Mouse (Mus musculus): ENCODE measurements around the gene Hnrnpr. TPM values are rescaled to one million over a fixed set of nuclear protein-coding genes. Genes with fewer than 3 reads are reported as not detected.

Gene Hnrnpr
- total RNA-seq, 2 experiments from 2014 or later = 19.7 to 20.1 TPM

DNA sequence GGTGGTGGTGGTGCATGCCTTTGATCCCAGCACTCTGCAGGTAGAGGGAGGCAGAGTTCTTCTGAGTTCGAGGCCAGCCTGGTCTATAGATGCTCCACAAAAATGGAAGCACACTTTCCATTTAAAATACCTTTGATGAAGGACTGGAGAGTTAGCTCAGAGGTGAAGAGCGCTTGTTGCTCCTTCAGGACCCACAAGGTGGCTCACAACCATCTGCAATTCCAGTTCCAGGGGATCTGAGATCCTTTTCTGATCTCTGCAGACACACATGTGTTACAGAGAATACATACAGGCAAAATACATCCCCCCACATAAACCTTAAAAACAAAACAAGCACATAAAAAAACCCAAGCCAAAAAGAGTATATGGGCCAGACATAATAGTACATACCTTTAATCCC lies 2.4 kb upstream of the Hnrnpr start:
- no peak for DNase-seq

DNA sequence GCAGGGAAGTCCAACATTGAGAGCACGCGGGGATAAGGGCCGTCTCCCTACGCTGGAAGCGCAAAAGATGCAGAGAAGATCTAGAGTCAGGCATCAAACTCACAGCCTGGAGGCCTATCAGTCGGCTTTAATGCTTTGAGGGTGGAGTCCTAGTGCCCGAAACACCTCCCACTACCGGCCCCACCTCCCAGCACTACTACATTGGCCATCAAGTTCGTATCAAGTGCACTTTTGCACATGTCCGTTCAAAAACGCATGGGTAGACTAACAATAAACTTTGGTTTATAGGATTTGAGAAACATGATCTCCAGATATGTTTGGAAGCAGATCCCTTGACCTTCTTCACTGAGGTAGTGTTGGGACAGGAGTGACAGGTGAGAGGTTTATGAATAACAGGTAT lies 962 bp upstream of the Hnrnpr start:
- no peak for DNase-seq

DNA sequence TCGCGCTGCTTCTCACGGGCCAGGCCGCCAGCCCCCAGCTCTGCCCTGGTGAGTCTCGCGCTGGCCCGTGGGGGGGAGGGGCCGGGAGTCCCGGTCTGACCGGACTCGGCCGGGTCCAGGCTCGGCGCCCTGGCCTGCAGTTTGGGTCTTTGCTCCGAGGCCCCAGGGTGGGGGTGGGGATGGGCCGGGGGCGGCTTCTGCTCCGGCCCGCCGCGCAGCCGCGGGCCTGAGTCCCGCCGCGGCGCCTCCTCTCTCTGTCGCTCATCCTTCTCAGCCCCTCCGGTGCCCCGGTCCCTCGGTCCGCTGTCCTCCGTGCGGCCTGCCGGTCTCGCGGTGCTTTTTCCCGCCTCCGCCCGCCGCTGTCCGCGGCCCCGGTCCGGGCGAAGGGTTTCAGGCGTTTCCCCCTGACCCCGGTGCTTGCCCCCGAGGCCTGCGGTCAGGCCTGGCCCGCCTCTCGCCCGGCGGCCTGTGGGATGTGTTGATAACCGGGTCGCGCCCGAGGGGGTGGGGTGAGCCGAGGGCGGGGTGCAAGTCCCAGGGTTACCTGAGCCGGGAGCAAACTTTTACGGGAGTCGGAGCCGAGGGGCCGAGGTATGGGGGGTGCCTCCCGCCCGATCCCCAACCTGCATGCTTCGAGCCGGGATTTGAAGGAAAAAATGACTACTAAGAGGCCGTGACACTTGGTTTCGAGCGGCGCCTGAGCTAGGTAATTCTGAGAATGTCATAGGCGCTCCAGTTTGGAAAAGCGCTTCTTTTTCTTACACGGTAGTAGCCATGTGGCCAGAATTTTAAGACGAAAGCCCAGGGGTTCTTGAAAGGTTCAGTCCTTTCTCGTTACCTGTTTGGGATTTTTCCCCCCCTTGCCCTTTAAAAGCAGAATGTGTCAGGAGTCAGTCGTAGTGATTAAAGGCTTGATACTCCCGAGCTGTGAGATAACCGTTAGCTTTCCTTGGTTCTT lies 579 bp downstream of the Hnrnpr start:
- peak; percentile 38 for DNase-seq

DNA sequence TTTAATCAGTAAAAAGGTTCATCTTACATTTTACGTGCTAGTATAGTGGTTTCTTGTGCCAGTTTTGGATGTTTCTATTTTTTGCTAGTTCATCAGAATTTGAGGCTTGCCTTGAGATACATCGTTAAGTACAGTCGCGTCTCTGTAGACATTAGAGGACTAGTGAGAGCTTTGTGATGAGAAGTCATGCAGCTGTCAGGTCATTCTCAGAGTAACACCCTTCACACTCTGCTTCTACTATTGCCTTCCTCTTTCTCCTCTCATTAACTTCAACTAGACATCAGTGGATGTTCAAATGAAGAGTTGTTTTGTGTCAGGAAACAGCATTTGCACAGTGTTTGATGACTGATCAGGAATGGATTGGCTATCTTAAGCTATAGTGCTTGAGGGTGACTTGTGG lies 1.9 kb downstream of the Hnrnpr start:
- DNase-seq = no peak

DNA sequence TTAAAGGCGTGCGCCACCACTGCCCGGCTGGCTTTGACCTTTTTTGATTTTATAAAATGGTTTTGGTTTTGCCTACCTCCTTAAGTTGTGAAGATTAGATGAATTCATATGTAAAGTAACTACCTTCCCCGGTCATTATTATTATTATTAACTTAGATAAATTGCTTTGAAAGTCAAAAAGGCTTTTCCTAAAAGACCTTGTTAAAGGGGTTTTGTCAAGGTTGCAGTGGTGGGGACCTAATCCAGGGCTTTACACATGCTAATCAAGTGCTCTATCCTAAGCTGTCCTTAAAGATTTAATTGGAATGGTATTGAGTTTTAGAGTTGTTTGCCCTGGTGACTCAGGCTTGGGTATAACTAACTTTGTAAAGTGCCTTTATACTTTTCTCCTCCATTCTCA lies 6.9 kb downstream of the Hnrnpr start:
- no peak for DNase-seq

DNA sequence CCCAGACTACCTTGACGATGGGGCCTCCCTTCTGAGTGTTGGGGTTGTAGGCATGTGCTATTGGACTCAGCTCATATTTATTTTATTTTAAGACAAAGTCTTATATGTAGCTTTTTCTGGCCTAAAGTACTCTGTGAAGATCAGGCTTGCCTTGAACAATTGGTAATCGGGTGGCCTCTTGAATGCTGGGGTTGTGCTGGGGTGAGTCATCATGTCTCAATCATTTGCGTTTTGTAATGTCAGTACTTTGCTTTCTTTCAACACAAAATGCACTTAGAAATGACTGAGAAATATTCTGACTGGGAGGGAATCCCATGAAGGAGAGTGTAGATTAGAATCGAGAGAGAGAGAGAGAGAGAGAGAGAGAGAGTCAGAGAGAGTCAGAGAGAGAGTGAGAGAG lies 9.3 kb downstream of the Hnrnpr start:
- DNase-seq = no peak

DNA sequence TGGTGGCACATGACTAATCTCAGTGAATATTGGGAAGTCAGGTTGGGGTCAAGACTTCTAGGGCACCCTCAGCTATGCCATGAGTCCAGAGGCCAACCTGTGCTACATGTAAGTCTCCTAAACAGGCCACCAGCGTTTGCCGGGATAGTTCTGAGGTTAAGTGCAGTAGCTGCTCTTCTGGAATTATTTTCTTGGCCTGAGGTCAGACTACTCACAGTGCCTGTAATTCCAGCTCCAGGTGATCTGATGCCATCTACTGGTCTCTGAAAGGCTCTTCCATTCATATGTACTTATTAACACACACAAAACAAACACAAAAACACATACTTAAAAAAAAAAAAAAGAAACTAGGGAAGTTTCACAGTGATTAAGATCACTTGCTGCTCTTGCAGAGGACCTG lies 13.5 kb downstream of the Hnrnpr start:
- peak; percentile 9 for DNase-seq

DNA sequence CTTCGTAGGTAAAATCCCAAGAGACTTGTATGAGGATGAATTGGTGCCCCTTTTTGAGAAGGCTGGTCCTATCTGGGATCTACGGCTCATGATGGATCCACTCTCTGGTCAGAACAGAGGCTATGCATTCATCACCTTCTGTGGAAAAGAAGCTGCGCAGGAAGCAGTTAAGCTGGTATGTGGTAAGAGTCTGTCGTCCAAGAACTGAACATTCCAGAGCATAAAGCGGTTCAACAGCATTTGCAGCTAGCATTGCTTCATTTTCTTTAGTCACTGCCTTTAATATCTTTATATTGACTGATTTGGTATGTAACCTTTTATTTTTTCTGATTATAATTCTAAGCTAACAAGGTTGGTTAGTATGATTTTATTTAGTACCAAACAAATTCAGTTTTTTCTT lies 16.5 kb downstream of the Hnrnpr start:
- no peak for DNase-seq

DNA sequence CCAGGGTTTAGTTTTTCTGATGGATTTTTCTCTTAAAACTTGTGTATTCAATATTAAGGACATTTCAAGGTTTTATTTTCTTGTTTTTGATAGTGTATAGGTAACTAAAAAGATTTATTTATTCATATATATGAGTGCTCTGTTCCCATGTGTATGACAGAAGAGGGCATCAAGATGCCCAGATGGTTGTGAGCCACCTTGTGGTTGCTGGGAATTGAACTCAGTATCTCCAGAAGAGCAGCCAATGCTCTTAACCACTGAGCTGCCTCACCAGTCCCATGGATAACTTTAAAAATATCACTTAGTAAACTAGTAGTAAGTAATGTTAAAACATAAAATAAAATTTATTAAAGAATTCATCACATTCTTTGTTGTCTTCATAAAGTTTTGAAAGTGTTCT lies 17.4 kb downstream of the Hnrnpr start:
- no peak for DNase-seq

DNA sequence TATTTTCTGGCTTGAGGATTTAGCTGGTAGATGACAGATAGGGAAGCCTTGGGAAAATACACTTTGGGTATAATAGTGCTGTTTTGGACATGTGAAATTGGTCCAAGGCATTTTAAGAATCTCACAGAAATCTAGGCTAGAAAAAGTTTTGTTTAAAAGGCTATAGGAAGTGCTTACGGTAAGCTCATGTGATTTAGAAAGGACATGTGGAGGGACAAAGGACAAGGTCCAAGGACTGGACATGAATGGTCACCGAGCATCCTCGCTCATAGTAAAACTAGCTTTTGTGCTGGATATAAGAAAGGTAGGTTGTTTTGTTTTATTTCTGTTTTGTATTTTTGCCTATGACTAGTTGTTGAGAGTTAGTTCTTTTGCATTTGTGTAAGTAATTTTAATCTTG lies 21.0 kb downstream of the Hnrnpr start:
- DNase-seq = no peak

DNA sequence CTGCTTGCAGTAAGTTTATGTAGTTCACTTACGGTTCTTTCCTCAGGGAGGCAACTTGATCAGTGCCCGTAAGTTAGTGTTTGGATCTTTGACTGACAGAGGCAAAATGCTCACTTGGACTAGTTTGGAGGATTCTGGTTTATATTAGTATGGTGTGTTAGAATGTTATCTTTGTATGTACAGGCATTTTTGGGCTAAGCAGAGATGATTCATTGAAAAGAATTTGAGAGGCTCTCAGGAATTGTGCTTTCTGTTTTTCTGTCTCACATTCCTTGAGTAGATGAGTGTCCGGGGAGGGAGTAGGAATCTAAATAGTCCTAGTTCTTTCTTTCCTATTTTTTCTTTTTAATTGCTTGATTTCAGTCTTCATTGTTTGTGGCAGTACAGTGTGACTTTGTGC lies 22.4 kb downstream of the Hnrnpr start:
- no peak for DNase-seq

DNA sequence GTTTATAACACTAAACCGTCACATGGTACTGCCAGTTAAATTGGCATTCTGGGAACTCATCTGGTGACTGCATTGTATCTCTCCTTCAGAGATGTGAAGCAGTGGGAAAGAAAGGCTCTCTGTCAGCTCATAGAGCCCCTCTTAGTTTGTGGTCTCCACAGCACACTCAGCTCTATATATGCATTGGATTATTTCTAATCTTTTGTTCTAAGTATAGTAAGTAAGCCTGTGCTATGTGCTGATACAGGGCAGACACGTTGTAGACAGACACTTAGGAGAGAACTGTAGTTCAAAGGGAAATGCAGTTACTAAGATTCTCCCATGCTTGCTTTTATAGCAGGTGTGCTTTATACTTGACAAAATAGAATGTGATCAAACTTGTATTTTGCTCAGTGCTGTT lies 24.3 kb downstream of the Hnrnpr start:
- no peak for DNase-seq

DNA sequence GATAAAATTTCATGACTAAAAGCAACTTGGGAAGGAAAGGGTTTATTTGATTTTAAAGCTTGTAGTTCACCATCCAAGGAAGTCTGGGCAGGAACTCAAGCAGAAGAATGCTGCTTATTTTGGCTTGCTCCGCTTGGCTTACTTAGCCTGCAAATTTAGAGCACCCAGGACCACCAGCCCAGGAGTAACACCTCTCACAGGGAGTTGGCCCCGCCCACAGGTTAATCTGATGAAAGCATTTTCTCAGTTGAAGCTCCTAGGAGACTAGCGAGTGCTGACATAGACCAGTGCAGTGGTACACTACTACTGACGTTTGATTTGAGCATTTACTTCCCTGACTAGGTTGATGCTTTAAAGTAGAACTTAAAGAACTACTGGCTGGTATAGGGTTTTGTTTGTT lies 26.4 kb downstream of the Hnrnpr start:
- DNase-seq = no peak

DNA sequence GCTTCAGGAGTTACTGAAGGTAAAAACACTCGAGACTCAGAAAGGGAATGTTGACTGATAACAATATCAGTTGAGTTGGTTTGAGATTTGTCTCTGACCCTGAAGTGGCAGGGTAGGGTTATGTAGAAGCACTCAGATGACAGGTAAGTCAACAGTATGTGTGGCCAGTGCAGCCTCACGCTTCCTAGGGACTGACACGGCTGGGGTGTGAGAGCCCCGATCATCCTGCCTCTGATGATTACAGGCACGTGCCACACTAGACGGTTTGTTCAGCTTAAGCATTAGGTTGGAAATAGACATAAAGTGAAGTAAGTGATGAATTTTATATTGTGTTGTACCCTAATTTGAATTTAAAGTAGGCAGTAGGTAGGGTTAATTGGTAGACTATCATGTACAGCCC lies 38.9 kb downstream of the Hnrnpr start:
- no peak for DNase-seq

DNA sequence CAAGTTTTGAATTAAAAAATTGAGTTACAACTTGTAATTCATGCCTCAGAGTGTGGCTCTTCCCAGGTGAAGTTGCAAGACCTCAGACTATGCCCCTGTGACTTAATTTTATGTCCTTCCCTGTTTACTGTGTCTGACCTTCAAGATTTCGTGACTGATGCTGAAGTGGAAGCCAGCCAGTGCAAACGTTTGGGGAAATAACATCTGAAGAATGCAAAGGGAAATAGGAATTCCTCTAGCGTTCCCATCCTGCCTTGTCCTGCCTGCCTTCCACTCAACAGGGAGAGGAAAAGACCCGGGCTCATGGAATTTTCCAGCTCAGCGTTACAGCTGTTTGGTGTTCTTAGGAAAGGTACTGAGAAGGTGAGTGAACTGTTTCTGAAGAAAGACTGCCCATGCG lies 46.3 kb downstream of the Hnrnpr start:
- no peak for DNase-seq

DNA sequence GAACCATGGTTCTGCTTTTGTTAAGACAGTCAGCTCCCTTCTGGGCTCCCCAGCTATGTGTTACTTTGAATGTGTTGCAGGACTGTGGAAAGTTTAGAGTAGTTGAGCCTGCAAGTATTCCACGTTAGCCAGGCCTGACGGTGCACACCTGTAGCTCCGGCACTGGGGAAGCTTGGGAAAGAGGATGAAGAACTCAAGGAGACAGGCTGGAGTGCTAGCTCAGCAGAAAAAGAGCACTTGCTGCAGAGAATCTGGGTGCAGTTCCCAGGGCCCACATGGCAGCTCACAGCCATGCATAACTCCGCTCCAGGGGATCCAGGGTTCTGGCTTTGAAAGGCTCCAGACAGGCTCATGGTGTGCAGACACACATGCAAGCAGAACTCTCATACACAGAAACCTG lies 46.7 kb downstream of the Hnrnpr start:
- no peak for DNase-seq

DNA sequence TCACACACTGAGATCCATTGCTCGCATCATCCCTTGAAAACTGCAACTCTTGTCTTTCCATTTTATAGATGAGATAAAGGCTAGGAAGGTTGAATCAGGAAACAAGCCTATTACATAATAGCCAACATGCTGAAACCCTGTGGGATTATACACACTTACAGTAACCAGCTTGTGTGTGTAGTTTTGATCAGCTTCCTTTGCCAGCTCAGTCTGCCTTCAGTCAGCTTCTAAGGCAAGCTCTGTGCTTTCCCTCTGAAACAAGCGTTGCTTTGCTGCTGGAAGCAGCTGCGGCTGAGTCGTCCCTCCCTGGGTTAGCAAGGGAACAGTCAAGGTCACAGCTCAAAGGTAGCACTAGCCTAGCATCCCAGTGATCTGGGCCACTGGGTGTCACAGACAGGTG lies 57.1 kb downstream of the Hnrnpr start:
- no peak for DNase-seq

DNA sequence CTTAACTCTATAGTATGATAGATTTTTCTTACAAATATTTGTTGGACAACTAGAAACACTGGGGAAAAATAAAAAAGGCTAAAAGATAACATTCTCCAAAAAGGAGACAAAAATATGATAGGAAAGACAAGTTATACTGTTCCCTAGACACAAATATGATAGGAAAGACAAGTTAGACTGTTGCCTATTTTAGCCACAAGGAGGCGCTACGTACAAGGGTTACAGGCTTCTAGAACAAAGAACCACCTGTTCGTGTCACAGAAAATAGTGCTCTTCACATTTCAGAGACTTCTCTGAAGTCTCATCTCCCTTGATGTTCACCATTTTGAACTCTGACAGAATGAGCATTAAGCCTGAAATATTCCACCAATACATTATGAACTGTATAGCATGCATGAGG lies 59.0 kb downstream of the Hnrnpr start:
- no peak for DNase-seq

DNA sequence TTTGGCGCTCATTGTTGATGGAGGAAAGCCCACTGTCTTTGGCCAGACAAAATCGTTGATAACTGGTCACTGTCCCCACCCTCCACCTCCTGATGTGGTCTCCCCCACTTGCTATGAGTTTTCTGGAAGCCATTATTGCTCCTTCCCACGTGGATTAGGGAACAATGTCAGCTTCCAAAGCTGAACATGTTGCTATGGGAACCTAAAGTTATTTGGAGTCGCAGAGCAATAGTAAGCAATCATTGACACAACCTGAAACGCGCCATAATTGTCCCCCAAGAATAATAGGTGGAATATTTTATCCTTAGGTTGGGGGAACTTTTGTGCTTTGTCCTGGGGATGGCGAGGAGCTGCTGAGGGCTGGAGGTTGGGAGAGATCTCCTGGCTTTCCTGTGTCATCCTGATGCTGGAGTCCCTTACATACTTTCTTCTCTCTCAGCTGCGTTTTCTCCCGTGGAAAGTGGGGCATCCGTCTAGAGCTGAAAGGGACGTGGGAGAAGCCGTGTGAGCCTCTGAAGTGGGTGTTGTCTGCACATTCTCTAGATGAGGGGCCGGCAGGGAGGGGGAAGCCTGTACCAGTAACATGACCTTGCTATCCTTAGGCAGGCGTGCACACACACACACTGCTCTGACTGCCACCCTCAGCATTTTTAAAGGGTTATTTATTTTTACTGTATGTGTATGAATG lies 62.9 kb downstream of the Hnrnpr start:
- DNase-seq = no peak

DNA sequence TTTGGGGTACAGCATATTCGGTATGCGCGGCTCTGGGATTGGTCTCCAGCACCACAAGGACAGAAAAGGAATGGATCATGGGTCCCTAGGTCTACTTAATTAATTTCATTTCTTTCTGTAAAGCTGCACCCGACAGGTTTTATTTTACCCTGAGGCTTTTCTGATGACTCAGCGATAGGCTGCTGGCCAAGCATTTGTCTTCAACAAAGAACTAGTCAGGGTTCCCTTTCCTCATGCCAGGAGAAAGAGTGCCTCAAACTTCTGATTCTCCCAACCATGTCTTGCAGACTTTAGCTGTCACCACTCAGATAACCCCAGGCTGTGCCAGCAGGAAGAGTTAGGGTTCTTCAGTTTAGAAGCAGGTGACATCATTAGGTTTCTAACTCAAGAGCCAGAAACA lies 66.3 kb downstream of the Hnrnpr start:
- DNase-seq = no peak

DNA sequence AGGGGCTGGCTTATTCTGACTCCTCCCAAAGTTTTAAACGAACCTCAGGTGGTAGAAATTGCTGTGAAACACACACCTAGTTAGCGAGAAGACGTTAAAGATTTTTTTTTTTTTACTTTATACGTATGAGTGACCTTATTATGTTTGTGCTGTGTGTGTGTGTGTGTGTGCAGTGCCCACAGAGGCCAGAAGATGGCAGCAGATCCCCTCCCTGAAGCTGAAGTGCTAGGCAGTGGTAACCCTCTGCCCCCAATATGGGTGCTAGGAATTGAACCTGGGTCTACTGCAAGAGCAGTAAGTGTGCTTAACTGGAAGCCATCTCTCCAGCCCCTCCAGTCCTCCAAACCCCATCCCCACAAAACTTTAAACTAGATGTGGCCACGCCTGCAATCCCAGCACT lies 72.3 kb downstream of the Hnrnpr start:
- DNase-seq = no peak

DNA sequence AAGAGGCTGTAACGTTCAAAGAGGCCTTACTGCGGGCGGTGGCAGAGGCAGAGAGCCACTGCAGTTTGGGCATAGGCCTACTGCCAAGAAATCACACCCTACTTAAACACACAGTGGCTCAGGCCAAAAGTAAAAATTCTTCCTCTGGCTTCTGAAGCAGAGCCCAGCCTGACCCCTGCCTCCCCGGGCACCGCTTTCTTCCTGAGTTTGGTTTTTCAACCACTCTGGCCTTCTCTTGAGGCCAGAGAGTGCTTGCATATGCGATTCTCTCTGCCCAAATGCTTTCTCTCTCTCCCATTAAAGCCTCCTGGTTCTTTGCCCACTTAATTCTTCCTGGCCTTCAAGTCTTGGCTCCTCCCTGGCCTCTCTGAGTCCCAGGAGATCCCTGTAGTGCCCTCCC lies 73.1 kb downstream of the Hnrnpr start:
- DNase-seq = no peak

DNA sequence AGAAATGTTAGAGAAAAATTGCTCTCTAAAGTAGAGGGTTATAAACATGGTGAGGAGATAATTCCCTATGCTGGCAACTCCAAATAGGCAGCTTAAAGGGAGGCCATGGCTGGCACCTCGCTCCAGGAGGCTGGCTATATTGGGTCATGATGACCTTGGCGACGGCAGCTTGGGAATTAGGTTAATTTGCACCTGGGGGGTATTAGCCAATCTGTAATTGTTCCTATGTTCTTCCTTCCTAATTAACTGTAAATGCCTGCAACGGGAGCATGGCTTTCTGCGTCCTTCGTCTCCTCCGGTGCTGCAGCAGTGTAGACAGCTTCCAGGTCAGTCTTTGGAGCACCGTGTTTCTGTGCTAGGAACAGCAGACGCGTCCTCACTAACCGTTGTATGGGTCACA lies 76.5 kb downstream of the Hnrnpr start:
- DNase-seq = no peak

DNA sequence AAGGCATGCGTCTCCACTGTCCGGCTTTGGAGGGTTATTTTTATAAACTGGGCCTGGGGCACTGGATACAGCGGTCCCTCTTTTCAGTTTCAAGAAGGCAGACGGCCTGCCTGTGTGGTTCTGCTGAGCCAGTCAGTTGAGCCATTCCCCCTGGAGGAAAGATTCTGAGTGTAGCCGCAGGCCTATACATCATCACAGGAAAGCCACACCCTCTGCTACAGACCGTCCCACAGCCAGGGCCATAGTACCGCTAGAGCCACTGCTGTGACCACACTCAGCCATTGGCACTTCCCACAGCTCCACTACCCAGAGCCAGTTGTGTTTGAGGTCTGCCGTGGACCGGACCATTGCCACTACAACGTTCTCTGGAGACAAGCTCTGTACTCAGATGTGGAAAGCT lies 91.1 kb downstream of the Hnrnpr start:
- DNase-seq = no peak
